Mouse (Mus musculus) cerebellum, postnatal 25 days (tissue): ENCODE measurements around the gene Olfr781.
"Not testable (repeated sequence)": the region's sequence is repeated elsewhere in the genome, so short reads cannot be mapped to it uniquely, and the experiment has no call there.

ENCODE experiments used
- DNase-seq, 2 experiments: peaks; one replicate each; pipeline ENCODE4 v3.0.0; 2021; ENCODE audit warnings: mixed read lengths in 2 of 2

Gene Olfr781

GRCm38 (mm10) chr10:129328554-129328953 lies at the start of gene Olfr781:
Gene Olfr781 (plus strand): TSS chr10:129328854.
- DNase-seq = no peak

GRCm38 (mm10) chr10:129312973-129313372 lies 15.7 kb upstream of the Olfr781 start:
- DNase-seq = not testable (repeated sequence)

- DNase-seq = not testable (repeated sequence)
Observed at GRCm38 (mm10) chr10:129313521-129313920, 15.1 kb upstream of the Olfr781 start.

DNA sequence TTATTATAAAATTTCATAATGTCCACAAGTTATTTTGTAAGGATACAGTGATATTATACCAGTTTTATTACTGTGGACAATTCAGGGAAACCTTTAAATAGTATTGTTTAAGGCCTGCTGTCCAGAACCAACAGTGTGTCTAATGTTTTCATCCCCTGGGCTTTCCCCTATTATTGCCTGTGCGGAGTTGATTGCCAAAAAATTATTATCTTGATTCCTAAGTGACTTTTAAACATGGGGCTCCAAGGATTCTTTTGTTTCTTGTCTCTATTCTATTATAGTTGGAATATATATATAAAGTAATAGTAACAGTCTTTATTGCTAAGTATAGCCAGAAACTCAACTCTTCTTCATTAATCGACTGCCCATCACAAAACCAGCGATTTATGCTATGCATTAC lies 10.8 kb upstream of the Olfr781 start, which contains the start of gene Olfr780:
TSS of gene Olfr780 (plus strand) at position 301 of the 400 bp plus-strand sequence.
- no peak for DNase-seq

- no peak for DNase-seq
Observed at GRCm38 (mm10) chr10:129348550-129348949, 19.9 kb downstream of the Olfr781 start, which contains the start of gene Olfr782. Gene Olfr782 (plus strand): TSS chr10:129348850.

- not testable (repeated sequence) for DNase-seq
Observed at GRCm38 (mm10) chr10:129352475-129352874, 23.8 kb downstream of the Olfr781 start.

GRCm38 (mm10) chr10:129356496-129356895 lies 27.8 kb downstream of the Olfr781 start:
- not testable (repeated sequence) for DNase-seq

DNA sequence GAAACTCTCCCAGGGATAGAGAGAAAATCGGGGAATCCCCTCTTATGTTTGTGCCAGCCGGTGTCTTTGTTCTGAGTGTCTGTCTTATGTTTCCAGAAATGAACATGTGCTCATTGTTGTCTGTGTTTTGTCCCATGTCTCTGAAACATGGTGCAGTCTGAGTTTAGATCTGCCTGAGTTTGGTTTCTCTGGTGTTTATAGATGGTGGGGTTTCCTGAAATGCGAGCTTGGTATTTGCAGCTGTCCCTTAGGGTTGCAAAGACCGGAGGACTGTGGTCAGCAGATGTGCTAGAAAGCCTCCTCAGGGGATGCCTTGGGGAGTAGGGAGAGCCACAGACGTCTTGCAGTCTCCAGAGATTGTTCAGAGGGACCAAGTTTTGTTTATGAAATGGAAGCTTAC lies 28.7 kb downstream of the Olfr781 start:
- no peak for DNase-seq

- DNase-seq = not testable (repeated sequence)
Observed at GRCm38 (mm10) chr10:129374051-129374450, 45.4 kb downstream of the Olfr781 start.
